Mouse (Mus musculus) cerebellum, adult 2 months (tissue): ENCODE data around the gene Adam1a.

ENCODE experiments used
- CTCF ChIP-seq: fragments of 200-500 bp; IDR thresholded peaks from 2 replicates; pipeline ENCODE4 v1.5.1; 2011; ENCODE audit warnings: low read depth, mild to moderate bottlenecking, control low read depth, low read length, moderate library complexity, borderline replicate concordance; ENCODE audit not compliant: insufficient read depth
- POLR2A ChIP-seq: fragments of 200-500 bp; IDR thresholded peaks from 2 replicates; pipeline ENCODE4 v1.6.1; 2011; ENCODE audit warnings: low read length, control low read depth, borderline replicate concordance; ENCODE audit not compliant: insufficient read depth

- TF ChIP-seq POLR2A (no peak), CTCF (no peak)
Measured at GRCm38 (mm10) chr5:121585699-121586098, 40.4 kb upstream of the Adam1a start.
